Mouse (Mus musculus): ENCODE measurements around the gene Itgae. TPM values are rescaled to one million over a fixed set of nuclear protein-coding genes. Genes with fewer than 3 reads are reported as not detected.

The Itgae gene
- total RNA-seq, 2 experiments from 2014 or later = 0.07 TPM; not detected in 1

DNA sequence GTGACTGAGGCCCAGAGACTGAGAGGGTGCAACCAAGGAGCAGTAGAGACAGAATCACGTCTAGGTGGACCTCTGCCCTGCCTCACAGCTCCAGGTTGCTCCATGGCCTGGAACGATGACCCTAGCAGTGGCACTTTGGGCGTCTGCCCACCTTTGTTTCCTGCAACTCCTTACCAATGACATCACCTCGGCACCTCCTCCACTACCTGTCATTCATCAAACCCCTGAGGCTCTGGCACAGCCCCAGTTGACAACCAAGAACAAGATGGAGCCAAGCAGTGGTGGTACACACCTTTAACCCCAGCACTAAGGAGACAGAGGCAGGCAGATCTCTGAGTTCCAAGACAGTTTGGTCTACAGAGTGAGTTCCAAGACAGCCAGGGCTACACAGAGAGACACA, 1.7 kb downstream of the Itgae start:
- DNase-seq = no peak
- intact Hi-C loops (cut with DNase I) = no loop called here

DNA sequence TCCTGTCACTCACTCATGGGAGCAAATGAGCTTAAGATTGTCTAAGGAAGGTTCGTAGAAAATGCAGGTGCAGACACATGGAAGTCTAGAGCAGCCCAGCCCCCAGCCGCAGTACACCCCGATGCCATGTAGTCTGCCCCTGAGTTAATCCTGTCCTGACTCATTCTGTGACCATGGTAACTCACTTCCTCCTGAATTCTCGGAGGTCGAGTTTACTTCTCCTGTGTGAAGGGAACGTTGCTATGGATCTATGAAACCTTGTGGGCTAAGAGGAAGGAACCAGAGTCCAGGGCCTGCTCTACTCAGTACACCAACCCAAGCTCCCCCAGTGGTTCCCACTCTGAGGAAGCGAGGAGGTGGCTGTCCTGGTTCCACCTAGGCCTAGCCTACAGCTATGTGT, 2.5 kb downstream of the Itgae start:
- DNase-seq = no peak
- intact Hi-C loops (cut with DNase I) = no loop called here

DNA sequence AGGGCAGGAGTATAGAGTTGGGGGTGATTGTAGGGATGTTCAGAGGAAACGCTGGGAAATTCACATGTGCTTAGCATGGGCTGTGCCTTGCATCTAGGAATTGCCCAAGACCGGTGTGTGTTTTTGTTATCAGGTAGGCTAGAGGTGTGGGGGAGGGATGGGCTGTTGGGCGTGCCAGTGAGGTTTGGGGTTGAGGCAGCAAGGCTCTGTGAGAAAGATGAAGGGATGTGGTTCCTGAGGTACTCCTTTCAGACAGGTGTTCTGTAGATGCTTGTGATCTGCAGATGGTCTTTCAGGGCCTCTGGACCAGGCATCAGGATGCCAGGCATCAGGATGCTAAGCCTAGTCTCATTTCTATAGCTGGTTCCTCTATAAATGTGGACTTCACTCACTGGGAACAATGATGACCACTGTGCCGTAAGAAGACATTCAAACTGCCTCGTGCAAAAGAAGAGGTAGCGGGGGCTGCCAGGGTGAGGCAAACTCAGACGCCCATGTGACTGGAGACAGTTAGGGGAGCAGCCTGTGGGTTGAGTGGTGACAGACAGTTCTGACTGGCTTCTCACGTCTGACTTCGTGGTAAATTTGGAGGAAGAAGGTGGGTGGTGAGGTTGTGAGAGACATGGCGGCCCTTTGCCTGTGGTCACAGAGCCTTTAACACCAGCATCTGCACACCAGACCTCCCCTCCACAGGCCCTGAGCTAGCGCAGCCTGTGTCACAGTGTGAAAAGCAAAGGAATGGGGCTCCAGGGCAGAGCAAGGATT, 4.0 kb downstream of the Itgae start:
- no peak for DNase-seq
- intact Hi-C loops (cut with DNase I) = no loop called here

DNA sequence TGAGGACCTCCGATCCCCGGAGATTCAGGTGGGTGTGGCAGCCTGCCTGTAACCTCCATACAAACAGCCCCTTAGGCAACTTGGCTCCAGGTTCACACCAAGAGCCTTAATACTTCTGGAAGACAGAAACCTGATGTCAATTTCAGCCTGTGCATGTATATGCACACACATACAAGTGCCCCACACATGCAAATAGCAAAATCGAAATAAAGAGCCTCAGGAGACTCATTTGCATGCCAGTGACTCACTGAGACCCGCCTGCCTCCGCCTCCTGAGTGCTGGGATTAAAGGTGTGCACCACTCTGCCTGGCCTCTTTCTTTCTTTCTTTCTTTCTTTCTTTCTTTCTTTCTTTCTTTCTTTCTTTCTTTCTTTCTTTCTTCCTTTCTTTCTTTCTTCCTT, 8.5 kb downstream of the Itgae start:
- no peak for DNase-seq
- intact Hi-C loops (cut with DNase I) = no loop called here

DNA sequence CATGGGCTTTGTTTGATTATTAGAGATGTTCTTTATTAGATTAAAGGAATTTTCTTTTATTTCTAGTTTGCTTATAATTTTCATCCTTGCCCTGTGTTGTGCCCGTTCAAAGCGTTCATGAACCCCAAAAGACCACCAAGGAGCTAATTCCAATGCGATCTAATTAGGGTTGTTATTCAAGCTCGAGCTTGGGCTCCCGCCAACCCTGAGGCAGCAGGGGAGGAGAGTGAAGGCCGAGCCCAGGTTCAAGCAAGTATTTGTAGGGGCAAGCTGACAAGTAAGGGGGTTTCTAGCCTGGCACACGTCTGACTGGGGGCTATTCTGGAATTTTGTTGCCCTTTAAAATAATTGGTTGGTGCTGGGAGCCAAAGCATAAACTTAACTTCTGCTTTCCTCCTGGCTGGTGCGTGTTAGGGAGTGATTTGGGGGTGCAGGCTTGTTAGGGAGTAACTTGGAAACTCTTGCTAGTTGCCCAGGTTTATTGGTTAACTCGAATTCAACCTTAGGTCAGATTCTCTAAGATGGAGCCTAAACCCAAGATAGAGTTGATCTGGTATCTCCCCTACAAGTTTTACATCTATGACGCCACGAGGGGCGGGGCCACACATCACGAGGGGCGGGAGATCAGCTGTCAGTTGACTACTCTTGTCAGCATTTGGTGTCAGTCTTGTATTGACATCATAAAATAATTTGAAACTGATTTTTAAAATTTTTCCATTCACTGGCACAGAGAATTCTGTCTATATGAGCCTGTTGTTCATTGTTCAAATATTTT, 9.8 kb downstream of the Itgae start:
- intact Hi-C loops (cut with DNase I) = no loop called here
- no peak for DNase-seq

DNA sequence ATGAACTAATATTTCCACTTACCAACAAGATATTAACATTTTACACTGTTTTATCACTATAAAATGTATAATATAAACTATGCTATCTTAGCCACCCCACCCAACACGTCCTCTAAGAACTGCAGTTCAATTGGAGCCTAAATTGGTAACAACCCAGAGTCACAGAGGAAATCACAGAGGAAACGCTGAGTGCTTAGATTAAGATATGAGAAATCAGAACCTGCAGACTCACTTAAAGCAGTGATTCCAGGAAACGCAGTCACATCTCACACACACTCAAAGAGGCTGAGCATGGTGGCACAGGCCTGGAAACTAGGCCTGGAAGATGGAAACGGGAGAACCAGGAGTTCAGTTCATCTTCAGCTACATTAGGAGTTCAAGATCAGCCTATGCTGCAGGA, 10.9 kb downstream of the Itgae start:
- intact Hi-C loops (cut with DNase I) = no loop called here
- DNase-seq = no peak

DNA sequence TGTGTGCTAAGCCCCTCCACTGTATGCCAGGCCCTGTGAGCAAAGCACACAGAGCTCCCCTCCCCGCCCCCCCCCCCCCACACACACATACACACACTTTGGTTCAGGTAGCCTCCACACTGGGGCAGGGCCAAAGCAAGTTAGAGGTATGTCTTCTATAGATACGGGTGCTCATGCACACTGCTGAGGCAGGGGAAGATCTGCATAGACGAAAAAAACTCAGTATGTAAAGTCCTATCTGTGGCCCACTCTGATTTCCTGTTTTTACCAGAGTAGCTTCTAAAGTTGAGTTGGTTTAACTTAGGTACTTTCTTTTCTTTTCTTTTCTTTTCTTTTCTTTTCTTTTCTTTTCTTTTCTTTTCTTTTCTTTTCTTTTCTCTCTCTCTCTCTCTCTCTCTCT, 14.9 kb downstream of the Itgae start:
- intact Hi-C loops (cut with DNase I) = loop anchor here (5.0 kb wide), 1 partner anchor 98 kb away; no protein-coding TSS in a partner anchor
- DNase-seq = no peak

DNA sequence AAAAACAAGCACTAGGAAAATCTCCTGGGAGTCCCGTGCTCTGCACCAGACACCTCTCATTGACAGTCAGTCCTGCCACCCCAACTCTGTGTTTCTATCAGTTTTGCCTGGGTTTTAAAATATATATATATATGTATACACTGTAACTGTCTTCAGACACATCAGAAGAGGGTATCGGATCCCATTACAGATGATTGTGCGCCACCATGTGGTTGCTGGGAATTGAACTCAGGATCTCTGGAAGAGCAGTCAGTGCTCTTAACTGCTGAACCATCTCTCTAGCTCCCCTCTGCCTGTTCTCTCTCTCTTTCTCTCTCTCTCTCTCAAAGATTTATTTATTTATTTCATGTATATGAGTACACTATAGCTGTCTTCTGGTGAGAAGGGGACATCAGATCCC, 17.0 kb downstream of the Itgae start:
- intact Hi-C loops (cut with DNase I) = loop anchor here (2.0 to 5.0 kb wide), 2 partner anchors 35 to 100 kb away; no protein-coding TSS in a partner anchor
- DNase-seq = peak; percentile 36 to 66

DNA sequence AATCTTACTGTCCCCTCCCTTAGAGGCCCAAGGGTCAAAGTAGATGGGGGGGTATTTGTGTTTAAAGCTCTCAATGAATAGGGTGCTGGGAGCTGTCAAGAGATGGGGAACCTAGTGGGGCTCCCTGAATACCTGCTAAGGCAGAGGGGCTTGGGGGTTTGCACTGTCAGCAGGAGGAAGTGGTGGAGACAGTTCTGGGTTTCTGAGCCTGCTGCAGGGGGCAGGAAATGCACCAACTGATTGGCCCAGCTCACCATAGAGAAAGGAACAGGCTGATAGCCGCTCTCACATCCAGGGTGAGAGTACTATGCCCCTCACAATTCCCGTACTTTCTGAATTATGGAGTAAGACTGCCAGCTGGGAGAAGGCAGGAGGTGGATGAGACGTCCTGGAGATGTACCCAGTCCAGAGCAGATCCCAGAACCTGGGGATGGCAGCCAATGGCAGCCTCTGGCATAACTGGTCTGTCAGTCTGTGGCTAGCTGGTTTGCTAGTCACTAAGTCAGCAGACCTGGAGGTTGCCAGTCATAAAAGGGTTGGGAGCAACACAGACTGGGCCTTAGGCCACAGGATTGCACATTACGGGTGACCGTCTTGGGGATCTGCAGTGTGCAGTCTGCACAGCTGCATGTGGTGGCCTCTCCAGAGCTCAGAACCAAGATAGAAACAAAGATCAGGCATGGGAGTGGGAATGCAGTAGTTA, 18.0 kb downstream of the Itgae start:
- intact Hi-C loops (cut with DNase I) = loop anchor here (5.0 kb wide), 1 partner anchor 101 kb away; no protein-coding TSS in a partner anchor
- DNase-seq = no peak

DNA sequence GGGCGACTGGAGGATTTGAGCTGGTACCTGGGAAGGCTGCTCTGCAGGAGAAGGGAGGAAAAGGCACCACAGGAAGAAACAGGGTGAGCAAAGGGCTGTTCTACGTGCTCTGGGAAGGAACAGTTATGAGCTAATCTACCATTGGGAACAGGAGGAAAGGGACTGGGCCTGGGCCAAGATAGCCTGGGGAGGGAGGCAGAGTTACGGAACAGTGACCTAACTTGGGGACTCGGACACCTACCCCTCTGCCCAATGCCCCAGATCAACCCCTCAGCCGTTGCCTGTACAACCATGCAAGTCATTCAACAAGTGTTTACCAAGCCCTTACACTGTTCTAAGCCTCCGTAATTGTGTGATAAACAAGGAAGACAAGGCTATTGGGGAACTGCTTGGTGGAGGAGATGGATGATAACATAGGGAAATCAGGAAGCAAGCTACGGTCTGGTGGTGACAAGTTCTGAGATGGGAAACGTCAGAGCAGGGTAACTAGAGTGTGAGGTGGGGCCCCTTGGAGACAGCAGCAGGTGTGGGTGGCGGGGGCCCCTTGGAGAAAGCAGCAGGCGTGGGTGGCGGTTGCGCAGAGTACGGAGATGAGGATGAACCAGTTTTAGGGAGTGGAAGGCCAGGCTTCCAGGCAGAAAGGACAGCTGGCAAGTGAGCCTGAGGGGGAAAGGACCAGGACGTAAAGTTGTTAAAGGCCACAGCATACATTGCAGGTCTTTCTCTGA, 18.7 kb downstream of the Itgae start:
- intact Hi-C loops (cut with DNase I) = loop anchor here (5.0 kb wide), 1 partner anchor 102 kb away; no protein-coding TSS in a partner anchor
- peak; percentile 16 to 21 for DNase-seq

DNA sequence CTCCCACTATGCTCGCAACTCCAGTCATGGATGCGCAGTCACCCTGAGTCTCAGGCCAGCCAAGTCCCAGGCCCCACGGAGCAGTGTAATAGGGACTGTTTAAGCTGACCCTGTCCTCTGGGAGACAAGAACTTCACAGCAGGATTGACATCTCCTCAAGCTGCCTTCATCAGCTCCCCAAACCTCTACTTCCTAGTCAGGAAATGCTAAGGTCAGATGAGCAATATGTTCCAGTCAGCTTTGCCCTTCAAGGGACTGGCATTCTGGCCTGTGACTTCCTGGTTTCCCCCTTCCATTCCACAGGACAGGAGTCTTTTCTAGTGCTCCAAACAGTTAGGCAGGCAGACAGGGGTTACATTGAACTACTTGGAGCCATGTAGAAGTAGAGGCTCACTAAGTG, 19.6 kb downstream of the Itgae start:
- intact Hi-C loops (cut with DNase I) = loop anchor here (5.0 kb wide), 1 partner anchor 103 kb away; no protein-coding TSS in a partner anchor

DNA sequence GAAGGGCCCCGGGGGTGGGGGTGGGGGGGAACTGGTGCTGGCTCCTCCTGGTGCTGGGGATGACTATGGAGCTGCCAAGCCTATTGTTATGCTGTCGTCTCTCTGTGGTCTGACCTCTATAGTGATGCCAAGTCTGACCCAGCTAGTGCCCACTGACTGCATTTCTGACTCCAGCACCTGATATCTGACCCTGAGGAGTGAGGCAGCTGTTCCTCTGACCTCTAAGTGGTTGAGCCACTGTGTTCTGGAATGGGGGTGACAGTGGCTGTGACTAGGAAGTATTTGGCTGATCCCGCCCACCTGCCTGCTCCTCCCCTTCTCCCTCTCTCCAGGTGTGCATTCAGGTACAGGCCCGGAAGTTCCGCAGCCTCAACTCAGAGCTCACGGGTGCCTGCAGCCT, 21.0 kb downstream of the Itgae start:
- intact Hi-C loops (cut with DNase I) = no loop called here
- no peak for DNase-seq

More for the DNA sequence above, 19.6 kb downstream of the Itgae start:
- DNase-seq = no peak

DNA sequence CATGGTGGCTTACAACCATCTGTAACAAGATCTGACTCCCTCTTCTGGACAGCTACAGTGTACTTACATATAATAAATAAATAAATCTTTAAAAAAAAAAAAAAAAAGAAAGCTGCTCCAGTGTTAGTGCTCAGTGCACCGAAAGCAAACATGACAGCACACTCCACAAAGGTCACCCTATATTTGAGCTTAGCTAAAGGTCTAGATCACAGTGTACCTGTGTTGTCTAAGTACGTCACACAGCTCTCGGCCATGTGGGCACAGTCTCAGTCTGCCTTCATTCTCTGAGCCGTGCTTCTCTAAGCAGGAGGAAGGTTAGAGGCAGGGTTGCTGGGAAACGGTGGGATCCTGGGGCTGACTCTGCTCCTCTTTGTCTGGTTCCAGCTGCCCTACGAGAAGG, 36.1 kb downstream of the Itgae start:
- no peak for DNase-seq
- intact Hi-C loops (cut with DNase I) = no loop called here

DNA sequence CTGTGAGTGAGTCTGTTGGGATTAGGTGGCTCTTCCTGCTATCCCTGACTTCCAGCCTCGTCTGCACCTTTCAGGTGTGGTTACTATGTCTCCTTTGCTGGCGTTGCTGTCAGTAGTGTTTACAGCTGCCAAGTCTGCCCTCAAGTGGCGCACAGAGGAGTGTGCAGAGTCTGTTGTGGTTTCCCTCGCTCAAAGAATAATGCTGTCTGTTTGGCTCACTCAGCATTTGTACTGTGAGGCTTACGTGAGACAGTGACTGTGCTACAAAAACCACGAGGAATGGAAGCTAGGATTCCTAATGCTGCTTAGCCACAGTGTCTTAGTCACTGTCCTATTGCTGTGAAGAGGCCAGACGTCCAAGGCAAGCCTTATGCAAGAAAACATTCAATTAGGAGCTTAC, 40.6 kb downstream of the Itgae start:
- intact Hi-C loops (cut with DNase I) = no loop called here
- DNase-seq = peak; percentile 45 to 49

DNA sequence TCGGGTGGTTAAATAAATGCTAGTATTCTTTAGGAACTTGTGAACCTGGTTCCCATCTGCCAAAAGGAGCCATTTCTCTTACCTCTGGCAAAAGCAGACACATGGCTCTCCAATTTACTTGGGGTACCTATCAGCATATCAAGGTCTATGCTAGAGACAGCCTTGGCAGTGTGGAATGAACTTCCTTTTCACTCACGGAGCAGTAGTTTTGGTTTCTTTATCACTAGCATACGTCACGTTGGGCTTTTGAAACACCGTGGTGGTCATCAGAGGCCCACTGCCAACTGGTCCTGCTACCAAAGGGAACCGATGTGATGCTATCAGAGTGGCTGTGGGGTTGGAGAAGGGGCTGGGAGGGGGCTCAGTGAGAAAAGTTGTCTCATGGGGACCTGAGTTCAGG, 42.6 kb downstream of the Itgae start:
- intact Hi-C loops (cut with DNase I) = no loop called here
- DNase-seq = no peak

DNA sequence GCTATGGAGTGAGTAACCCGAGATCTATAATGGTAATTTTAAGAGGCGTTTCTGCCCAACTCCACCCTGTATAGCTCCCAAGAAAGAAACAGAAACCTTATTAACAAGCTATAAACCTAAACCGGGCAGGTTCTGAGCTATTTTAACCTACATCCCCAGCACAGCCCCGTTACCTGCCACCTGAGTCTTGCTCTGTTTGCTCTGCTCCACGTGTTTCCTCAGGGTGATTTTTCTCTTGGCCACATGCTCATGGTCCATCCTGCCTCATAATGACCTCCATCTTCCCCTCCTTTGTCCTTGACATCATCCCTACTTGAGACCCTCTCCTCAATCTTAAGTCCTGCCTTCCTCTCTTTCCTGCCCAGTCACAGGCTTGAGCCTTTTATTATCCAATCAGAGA, 43.8 kb downstream of the Itgae start:
- intact Hi-C loops (cut with DNase I) = no loop called here
- no peak for DNase-seq

DNA sequence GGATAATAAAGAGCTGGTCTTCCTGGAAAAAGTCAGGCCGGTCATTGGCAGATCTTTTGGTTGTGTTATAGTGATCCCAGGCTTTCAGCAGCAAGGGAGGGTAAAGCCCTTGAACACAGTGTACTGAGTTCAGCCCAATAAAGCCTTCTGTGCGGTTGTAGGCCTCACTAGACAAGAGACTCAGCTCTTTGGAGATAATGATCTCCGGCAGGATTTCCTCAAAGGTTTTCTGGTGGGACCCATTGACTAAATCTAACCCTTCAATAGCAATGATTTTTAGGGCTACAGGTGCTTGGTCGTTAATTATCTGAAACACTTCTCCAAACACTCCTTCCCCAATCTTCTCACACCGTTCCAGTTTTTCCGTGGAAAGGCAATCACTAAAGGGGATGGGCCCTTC, 46.2 kb downstream of the Itgae start:
- intact Hi-C loops (cut with DNase I) = no loop called here
- DNase-seq = no peak

DNA sequence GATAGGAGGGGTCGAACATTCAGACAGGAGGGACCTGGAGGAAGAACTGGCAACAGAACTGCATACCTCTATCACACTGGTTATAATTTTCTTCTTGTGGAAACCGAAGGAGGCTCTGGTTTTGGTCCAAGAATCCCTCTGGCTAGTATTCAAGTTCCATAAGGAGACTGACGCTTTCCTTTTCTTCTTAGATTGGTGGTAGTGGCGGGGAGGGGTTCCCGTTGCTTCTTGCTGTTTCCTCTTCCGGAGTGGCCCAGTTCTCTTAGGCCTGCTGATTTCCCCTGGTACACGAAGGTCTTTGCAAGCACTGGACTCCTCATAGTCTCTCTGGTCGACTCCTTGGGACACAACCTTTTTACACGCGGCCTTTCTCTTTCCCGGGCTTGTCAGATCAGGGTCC, 46.7 kb downstream of the Itgae start:
- intact Hi-C loops (cut with DNase I) = no loop called here
- DNase-seq = peak; percentile 8 to 20

DNA sequence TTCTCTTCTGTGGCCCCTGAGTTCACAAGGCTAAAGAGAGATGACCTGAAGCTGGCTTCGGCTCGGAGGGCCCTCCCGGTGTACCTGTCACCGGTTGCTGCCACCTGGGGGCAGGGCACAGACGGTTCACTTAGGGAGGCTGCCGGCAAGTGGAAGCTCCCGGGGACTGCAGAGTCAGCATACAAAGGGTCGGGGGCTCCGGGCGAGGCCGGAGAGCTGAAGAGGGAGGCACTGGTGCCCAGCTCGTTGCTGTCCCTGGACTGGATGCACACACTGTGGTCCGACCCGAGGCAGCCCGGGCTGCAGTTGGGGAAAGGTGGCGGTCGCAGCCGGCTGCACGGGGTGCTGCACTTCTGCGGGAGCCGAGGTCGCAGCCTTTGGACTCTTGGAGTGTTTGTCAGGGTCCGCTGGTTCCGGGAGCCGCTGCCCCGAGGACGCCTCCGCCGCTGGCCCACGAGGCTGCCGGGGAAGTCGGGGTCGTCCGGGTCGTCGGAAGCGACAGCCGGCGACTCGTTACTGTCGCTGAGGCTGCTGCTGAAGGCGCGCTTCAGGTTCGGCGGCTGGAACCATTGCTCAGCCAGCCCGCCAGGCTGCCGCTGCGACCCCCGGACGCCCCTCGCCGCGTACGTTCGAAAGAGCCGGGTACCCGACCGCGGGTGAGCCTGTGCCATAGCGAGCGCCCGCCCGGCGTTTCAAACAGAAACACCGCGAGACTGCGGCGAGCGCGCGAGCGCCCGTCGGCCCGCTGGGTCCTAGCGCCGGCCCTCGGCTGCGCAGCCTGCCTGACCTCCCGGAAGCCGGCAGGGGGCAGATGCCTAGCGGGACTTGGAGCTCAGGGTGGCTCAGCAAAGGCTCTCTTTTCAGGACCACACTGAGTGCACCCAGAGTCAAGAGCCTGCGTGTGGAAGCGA, 47.5 kb downstream of the Itgae start, which contains the start of gene Haspin:
Haspin (minus strand) TSS at position 704 of the 911 bp plus-strand sequence.
- DNase-seq = peak; percentile 94 to 95
- intact Hi-C loops (cut with DNase I) = loop anchor here (1.0 to 2.0 kb wide), 4 partner anchors 23 to 1233 kb away; partner anchors contain the start of gene P2rx5

Data from heart, postnatal 10 days (tissue).